In the genomic region with DNA sequence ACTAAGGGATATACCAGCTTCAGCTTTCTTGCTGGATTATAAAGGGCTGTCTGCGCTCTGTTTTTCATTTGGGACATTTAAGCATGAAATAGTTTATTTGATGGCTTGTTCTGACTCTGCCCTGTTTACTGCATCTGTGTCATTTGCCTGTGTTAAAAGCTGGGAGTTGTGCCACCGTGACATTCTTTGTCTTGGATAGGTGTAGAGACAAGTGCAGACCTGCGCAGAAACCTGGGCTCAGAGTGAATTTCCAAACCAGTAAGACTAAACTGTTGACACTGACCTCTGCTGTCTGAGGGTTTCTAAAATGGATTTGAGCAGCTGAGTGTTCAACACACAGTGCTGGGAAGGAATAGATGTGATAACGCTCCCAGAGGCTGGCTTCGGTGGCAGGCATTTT, we compare ENCODE assay signal across 14 mouse cellular contexts.
"Had no signal": no experiment of that assay in that cellular context is flagged by ENCODE, and none has a peak within 500 bp of the region (broad histone marks: within the 10 kb centered on the region; RNA-seq: fewer than 3 reads in every experiment).

No protein-coding gene starts in this region.

- H3K4me1 ChIP-seq: intestine, embryonic 15.5 days; kidney, embryonic 15.5 days; midbrain, embryonic 12.5 days; neural tube, embryonic 13.5 days had no signal

- H3K9ac ChIP-seq: intestine, embryonic 15.5 days; kidney, embryonic 15.5 days; limb, embryonic 13.5 days; midbrain, embryonic 12.5 days; neural tube, embryonic 13.5 days had no signal

- H3K27me3 ChIP-seq: intestine, embryonic 15.5 days; kidney, embryonic 15.5 days; limb, embryonic 13.5 days; midbrain, embryonic 12.5 days; neural tube, embryonic 13.5 days had no signal

- H3K27ac ChIP-seq: intestine, embryonic 15.5 days; kidney, embryonic 15.5 days; limb, embryonic 13.5 days; midbrain, embryonic 12.5 days; neural tube, embryonic 13.5 days had no signal

- DNase-seq: kidney, adult 2 months; kidney, postnatal 14 days; lung, adult 18-20 months; retina, postnatal 1 day; right cerebral cortex, postnatal 4 days; spleen, adult 18-20 months; thymus, adult 2 months; thymus, postnatal 25 days had no signal

- H3K4me3 ChIP-seq: intestine, embryonic 15.5 days; kidney, embryonic 15.5 days; limb, embryonic 13.5 days; midbrain, embryonic 12.5 days; neural tube, embryonic 13.5 days had no signal

- ATAC-seq: intestine, embryonic 15.5 days; midbrain, embryonic 16.5 days had no signal

- H3K4me2 ChIP-seq: intestine, embryonic 15.5 days; kidney, embryonic 15.5 days; limb, embryonic 13.5 days; midbrain, embryonic 12.5 days; neural tube, embryonic 13.5 days had no signal

- H3K9me3 ChIP-seq: intestine, embryonic 15.5 days; kidney, embryonic 15.5 days; limb, embryonic 13.5 days; midbrain, embryonic 12.5 days; neural tube, embryonic 13.5 days had no signal
